26 mouse cellular contexts compared by ENCODE assay signal in the genomic region with DNA sequence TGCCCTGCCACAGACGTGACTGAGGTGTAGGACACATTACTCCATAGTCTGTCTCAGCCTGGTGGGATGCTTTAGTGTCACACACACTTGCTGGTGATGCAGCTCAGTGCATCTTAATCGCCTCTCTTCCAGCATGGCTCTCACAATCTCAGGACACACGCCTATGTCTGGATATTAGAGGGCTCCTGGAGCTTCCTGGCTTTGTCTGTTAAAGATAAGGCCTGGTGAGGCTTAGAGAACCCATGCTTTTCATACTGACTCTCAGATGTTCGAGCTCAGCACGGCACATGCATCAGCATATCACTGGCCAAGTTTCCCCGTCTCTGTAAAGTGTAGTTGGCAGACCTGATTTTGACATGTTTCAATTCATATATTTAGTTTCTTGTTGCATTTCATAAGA. TPM values are rescaled to one million over a fixed set of nuclear protein-coding genes. Genes with fewer than 3 reads are reported as not detected.
DNase-seq lines count a peak whose midpoint lies in the region; ATAC-seq lines count a peak whose summit lies in the region.
"Had no signal": no experiment of that assay in that cellular context is flagged by ENCODE, and none has a peak within 500 bp of the region (broad histone marks: within the 10 kb centered on the region; RNA-seq: fewer than 3 reads in every experiment).

No protein-coding gene starts in this region.

- peaks cover 31% of the 10 kb centered on the region for H3K36me3 ChIP-seq in megakaryocyte, embryonic 14.5 days (replicated peaks; ENCODE audit: low read length)
- 0 out of 2 replicates have a peak, but pooled peaks cover 4% of the 10 kb centered on the region for H3K36me3 ChIP-seq in liver, embryonic 13.5 days
- H3K36me3 ChIP-seq: limb, embryonic 13.5 days; neural tube, embryonic 12.5 days had no signal

- no peaks in the 10 kb centered on the region for H3K9me3 ChIP-seq in megakaryocyte, embryonic 14.5 days
- H3K9me3 ChIP-seq in liver, embryonic 13.5 days (replicated peaks), result no peaks in the 10 kb centered on the region
- H3K9me3 ChIP-seq: limb, embryonic 13.5 days; midbrain, embryonic 10.5 days; neural tube, embryonic 12.5 days had no signal

- DNase-seq in embryo, embryonic 10 days (ENCODE audit: low spot score), result peak; percentile 10
- no peak for DNase-seq in embryo, embryonic 10.5 days (ENCODE audit: low spot score)
- peak; percentile 74 for DNase-seq in liver, embryonic 13.5 days
- no peak for DNase-seq in frontal cortex, postnatal 10 days (ENCODE audit: low spot score in 2 of 2)
- no peak for DNase-seq in layer of hippocampus, adult 18-20 months (ENCODE audit: low spot score in 2 of 2)
- no peak for DNase-seq in right cerebral cortex, postnatal 10 days (ENCODE audit: low spot score in 2 of 2)
- DNase-seq: adrenal gland, postnatal 14 days; cerebellum, adult 2 months; heart, postnatal 36 days; right cerebral cortex, postnatal 14 days; thymus, postnatal 14 days had no signal

- WGBS in liver, embryonic 13.5 days (ENCODE audit: insufficient replicate concordance), result 19% methylated on average over 6 of the region's 6 CpGs

- H3K27me3 ChIP-seq in megakaryocyte, embryonic 14.5 days (replicated peaks), result no peaks in the 10 kb centered on the region
- no peaks in the 10 kb centered on the region for H3K27me3 ChIP-seq in liver, embryonic 13.5 days
- H3K27me3 ChIP-seq: limb, embryonic 13.5 days; neural tube, embryonic 12.5 days had no signal

- H3K4me2 ChIP-seq in liver, embryonic 13.5 days, result peak overlapping the region; percentile 41
- H3K4me2 ChIP-seq: limb, embryonic 13.5 days; neural tube, embryonic 12.5 days had no signal

- peaks cover 98% of the 10 kb centered on the region for H3K4me1 ChIP-seq in megakaryocyte, embryonic 14.5 days
- peaks cover 100% of the 10 kb centered on the region for H3K4me1 ChIP-seq in liver, embryonic 13.5 days (replicated peaks)

- peak overlapping the region; percentile 93 for H3K27ac ChIP-seq in liver, embryonic 13.5 days
- H3K27ac ChIP-seq: kidney, postnatal 0 days; layer of hippocampus, adult 2 months; left cerebral cortex, adult 2 months; limb, embryonic 13.5 days; midbrain, embryonic 10.5 days; neural tube, embryonic 12.5 days had no signal

- ATAC-seq in megakaryocyte, adult 5-6 weeks (ENCODE audit: poor library complexity, severe bottlenecking), result no peak
- peak; percentile 79 for ATAC-seq in liver, embryonic 13.5 days (ENCODE audit: low read depth)
- ATAC-seq: CD4-positive, CD25-positive, alpha-beta regulatory T cell, adult 4 months; forebrain, embryonic 14.5 days; hindbrain, embryonic 16.5 days; intestine, postnatal 0 days had no signal

- H3K4me3 ChIP-seq in megakaryocyte, embryonic 14.5 days (replicated peaks), result peak overlapping the region; percentile 38
- no peak overlapping the region for H3K4me3 ChIP-seq in liver, embryonic 13.5 days (replicated peaks)
- H3K4me3 ChIP-seq: layer of hippocampus, adult 2 months; left cerebral cortex, adult 2 months; limb, embryonic 13.5 days; midbrain, embryonic 10.5 days; neural tube, embryonic 12.5 days had no signal

- H3K9ac ChIP-seq in liver, embryonic 13.5 days, result peak overlapping the region; percentile 47
- H3K9ac ChIP-seq: limb, embryonic 13.5 days; neural tube, embryonic 12.5 days had no signal

RNA-seq across cellular contexts. Expression of a gene that starts 42.7 kb away (rescaled TPM):
- not detected in 2 replicates for polyA plus RNA-seq in megakaryocyte, embryonic 14.5 days (2012; ENCODE audit: insufficient read depth, low replicate concordance)
- not detected in 2 replicates for total RNA-seq in megakaryocyte, adult 5-6 weeks (2015)
- not detected in 2 replicates for total RNA-seq in megakaryocyte, adult 5-6 weeks (2017)
- 11.1 and 12.0 TPM in 2 replicates for polyA plus RNA-seq in liver, embryonic 13.5 days (2015; fragmentation: Nextera tagmentation; extraction: Ambion mirVana)
- total RNA-seq in layer of hippocampus, adult 18-20 months (2021), result not detected
- total RNA-seq: adrenal gland, postnatal 14 days; gastrocnemius, adult 18-20 months; heart, postnatal 36 days; layer of hippocampus, adult 2 months; left cerebral cortex, adult 2 months had no signal
- polyA plus RNA-seq: cerebellum, adult 2 months; cortical plate, adult 2 months; spleen, adult 2 months had no signal

RNA-seq across cellular contexts. Expression of a gene that starts 44.5 kb away (rescaled TPM):
- polyA plus RNA-seq in megakaryocyte, embryonic 14.5 days (2012; ENCODE audit: insufficient read depth, low replicate concordance), result 8.1 and 18.2 TPM in 2 replicates
- 33.1 and 33.6 TPM in 2 replicates for total RNA-seq in megakaryocyte, adult 5-6 weeks (2015)
- total RNA-seq in megakaryocyte, adult 5-6 weeks (2017), result 22.8 and 24.6 TPM in 2 replicates
- polyA plus RNA-seq in liver, embryonic 13.5 days (2015; fragmentation: Nextera tagmentation; extraction: Ambion mirVana), result 4.2 and 4.7 TPM in 2 replicates
- total RNA-seq in layer of hippocampus, adult 18-20 months (2021), result 10 to 100 TPM; 76.9 to 77.9 TPM

Comparison
In these comparisons a context has a peak if more than half of its experiments do, and no peak if none do; other contexts are left out.
1. DNase-seq: peak in embryo, embryonic 10 days (single experiment) and liver, embryonic 13.5 days (single experiment); none in embryo, embryonic 10.5 days (single experiment), frontal cortex, postnatal 10 days (0 of 2), layer of hippocampus, adult 18-20 months (0 of 2) and right cerebral cortex, postnatal 10 days (0 of 2).